Mouse (Mus musculus) bone marrow macrophage, adult 2 months (primary cell): ENCODE measurements at regions not wholly inside any gene's neighbourhood (a gene's known extent, or its start where the extent isn't known, plus 50 kb on each side); places are given as distances from the start of the nearest gene placed in this dataset.

Source experiments
- CTCF ChIP-seq: IDR thresholded peaks from 2 replicates; pipeline ENCODE4 v1.5.1; 2012; ENCODE audit warnings: low read depth, mild to moderate bottlenecking, low read length, moderate library complexity
- POLR2A ChIP-seq: IDR thresholded peaks from 2 replicates; pipeline ENCODE4 v1.6.1; 2012; ENCODE audit warnings: mild to moderate bottlenecking, low read depth, low read length, borderline replicate concordance

DNA sequence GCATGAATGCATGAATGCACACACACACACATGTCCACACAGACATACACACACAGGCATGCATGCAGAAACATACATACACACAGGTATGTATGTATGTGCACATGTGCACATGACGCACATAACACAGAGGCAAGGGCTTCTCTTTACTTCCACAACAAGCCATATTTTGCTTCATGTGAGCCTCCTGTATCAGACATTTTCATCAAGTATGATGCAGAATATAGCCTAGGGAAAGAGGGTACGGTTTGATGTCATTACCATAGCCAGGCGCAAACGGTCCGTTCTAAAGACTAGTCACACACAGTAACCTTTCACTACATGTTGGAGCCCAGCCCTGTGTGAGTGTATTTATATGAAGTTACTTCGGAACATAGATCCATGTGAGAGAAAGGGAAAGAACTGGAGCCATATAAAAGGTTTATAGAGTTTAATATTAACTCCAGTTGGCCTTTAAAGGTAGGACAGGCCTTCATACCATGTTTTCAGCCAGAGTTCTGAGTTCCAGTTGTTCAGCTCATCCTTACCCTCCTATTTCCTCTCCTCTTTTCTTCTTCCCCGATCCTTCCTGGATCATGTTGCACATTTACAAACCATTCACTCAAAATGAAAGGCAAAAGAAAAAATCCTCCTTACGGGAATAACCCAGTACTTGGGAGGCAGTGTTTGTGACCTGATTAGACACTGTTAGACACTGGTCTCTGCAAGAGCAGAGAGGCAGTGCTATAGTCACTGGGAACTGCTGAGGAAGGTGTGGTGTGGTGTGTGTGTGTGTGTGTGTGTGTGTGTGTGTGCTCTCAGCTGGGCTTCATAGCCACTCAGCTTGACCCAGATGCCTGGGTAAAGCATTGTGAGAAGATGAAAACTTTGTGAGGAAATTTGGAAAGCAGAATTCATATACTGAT is 434.1 kb upstream of the Ccnh start:
- TF ChIP-seq POLR2A (no peak), CTCF (no peak)
